Mouse (Mus musculus) limb, embryonic 14.5 days (tissue): ENCODE measurements around the gene Clba1. TPM values are rescaled to one million over a fixed set of nuclear protein-coding genes. Genes with fewer than 3 reads are reported as not detected.

Source experiments
- ATAC-seq: fragments of 200-750 bp; cut with Nextera tagmentation; 2 replicates; pipeline ENCODE4 v1.8.0; 2017; ENCODE audit warnings: low read depth, moderate number of reproducible peaks, moderate TSS enrichment; ENCODE audit not compliant: low FRiP score
- DNase-seq: peaks from one replicate; pipeline ENCODE4 v3.0.0-alpha.2; 2015; ENCODE audit warnings: low spot score
- H3K27ac ChIP-seq: fragments of 300-500 bp; sonication (generic); replicated peaks from 2 replicates; pipeline ENCODE4 v1.5.1; 2014; ENCODE audit warnings: low read depth, mild to moderate bottlenecking, low read length, moderate library complexity, mixed read lengths
- H3K27me3 ChIP-seq: fragments of 300-500 bp; sonication (generic); 2 replicates; pipeline ENCODE4 v1.6.1; 2014; ENCODE audit warnings: low read length, mixed read lengths; ENCODE audit not compliant: control insufficient read depth, insufficient read depth
- H3K36me3 ChIP-seq: fragments of 300-500 bp; sonication (generic); 2 replicates; pipeline ENCODE4 v1.6.1; 2014; ENCODE audit warnings: mild to moderate bottlenecking, low read length, moderate library complexity, mixed read lengths; ENCODE audit not compliant: control insufficient read depth, insufficient read depth
- H3K4me1 ChIP-seq: fragments of 300-500 bp; sonication (generic); 2 replicates; pipeline ENCODE4 v1.6.1; 2014; ENCODE audit warnings: antibody characterized with exemption, low read length, mixed read lengths; ENCODE audit not compliant: control insufficient read depth, insufficient read depth
- H3K4me2 ChIP-seq: fragments of 300-500 bp; sonication (generic); replicated peaks from 2 replicates; pipeline ENCODE4 v1.6.1; 2014; ENCODE audit warnings: low read depth, mild to moderate bottlenecking, low read length, moderate library complexity; ENCODE audit not compliant: severe bottlenecking
- H3K4me3 ChIP-seq: fragments of 300-500 bp; sonication (generic); replicated peaks from 2 replicates; pipeline ENCODE4 v1.5.1; 2014; ENCODE audit warnings: low read length
- H3K9ac ChIP-seq: fragments of 300-500 bp; sonication (generic); 2 replicates; pipeline ENCODE4 v1.6.1; 2014; ENCODE audit warnings: mild to moderate bottlenecking, low read depth, low read length, moderate library complexity; ENCODE audit not compliant: severe bottlenecking
- H3K9me3 ChIP-seq: fragments of 300-500 bp; sonication (generic); 2 replicates; pipeline ENCODE4 v1.6.1; 2016; ENCODE audit warnings: low read length; ENCODE audit not compliant: control insufficient read depth
- POLR2A ChIP-seq: fragments of 200-500 bp; IDR thresholded peaks from 2 replicates; pipeline ENCODE4 v1.8.0; 2012; ENCODE audit warnings: inconsistent platforms, mild to moderate bottlenecking, moderate library complexity, borderline replicate concordance; ENCODE audit not compliant: insufficient read depth, insufficient read length; ENCODE audit errors: extremely low read depth
- whole genome bisulfite sequencing: fragments of 180-500 bp; shearing (Covaris S2); extraction: QIAGEN DNeasy Blood & Tissue Kit; methylation state at CpG from one replicate; pipeline ENCODE4 v1.1.7; 2014; 5-methylcytosine and 5-hydroxymethylcytosine counted together
- polyA plus RNA-seq, 2 experiments: library from polyadenylated mRNA; depleted of rRNA in 1 of 2; stranded (reverse) in 1 of 2; unstranded in 1 of 2; fragments of >200 nt; fragmentation: Nextera tagmentation in 1 of 2; extraction: Ambion mirVana in 1 of 2; gene quantifications; 2 replicates each; pipeline versions ENCODE4 v1.2.1 to v1.2.3; 2012 to 2014

Clba1 gene
- polyA plus RNA-seq, 2 experiments: 3.7 to 5.7 TPM

GRCm38 (mm10) chr12:112763176-112763575 is 45.6 kb upstream of the Clba1 start:
- no peaks in the 10 kb centered on the region for H3K27me3 ChIP-seq
- no peaks in the 10 kb centered on the region for H3K4me1 ChIP-seq
- no peak overlapping the region for H3K27ac ChIP-seq
- DNase-seq (no peak), ATAC-seq (no peak)
- no peak overlapping the region for H3K4me2 ChIP-seq
- no peaks in the 10 kb centered on the region for H3K36me3 ChIP-seq
- H3K4me3 ChIP-seq: no peak overlapping the region
- no peaks in the 10 kb centered on the region for H3K9me3 ChIP-seq
- no peak for TF ChIP-seq POLR2A
- 87% methylated on average over 4 of the region's 4 CpGs for WGBS
- H3K9ac ChIP-seq: no peak overlapping the region

DNA sequence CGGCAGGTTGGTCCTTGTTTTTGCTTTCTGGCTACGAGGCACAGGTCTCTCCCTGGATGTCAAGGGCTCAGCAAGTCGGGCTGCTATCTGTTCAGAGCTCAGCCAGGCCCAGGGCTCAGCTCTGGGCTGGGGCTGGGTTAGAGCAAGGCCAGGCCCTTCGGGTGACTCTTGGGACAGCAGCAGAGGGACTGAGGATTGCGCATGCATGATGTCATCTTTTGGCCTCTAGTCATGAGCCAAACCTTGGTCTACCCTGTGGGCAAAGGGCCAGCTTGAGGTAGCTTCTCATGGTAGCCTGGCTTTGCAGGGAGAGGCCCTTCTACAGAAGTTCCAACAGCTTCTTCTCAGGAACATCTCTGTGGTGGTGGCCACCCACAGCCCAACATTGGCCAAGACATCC is 44.6 kb upstream of the Clba1 start:
- H3K36me3 ChIP-seq: no peaks in the 10 kb centered on the region
- TF ChIP-seq POLR2A: no peak
- no peak overlapping the region for H3K27ac ChIP-seq
- no peaks in the 10 kb centered on the region for H3K9me3 ChIP-seq
- H3K4me3 ChIP-seq: no peak overlapping the region
- no peak overlapping the region for H3K9ac ChIP-seq
- 85% methylated on average over 5 of the region's 5 CpGs for WGBS
- H3K27me3 ChIP-seq: no peaks in the 10 kb centered on the region
- ATAC-seq (no peak), DNase-seq (no peak)
- no peaks in the 10 kb centered on the region for H3K4me1 ChIP-seq
- no peak overlapping the region for H3K4me2 ChIP-seq

- no peak for ATAC-seq
- DNase-seq: no peak
- TF ChIP-seq POLR2A: no peak
- H3K9ac ChIP-seq: no peak overlapping the region
- no peak overlapping the region for H3K4me3 ChIP-seq
- WGBS: 89% methylated on average over 7 of the region's 7 CpGs
- H3K27me3 ChIP-seq: no peaks in the 10 kb centered on the region
- H3K4me2 ChIP-seq: no peak overlapping the region
- H3K36me3 ChIP-seq: no peaks in the 10 kb centered on the region
- H3K9me3 ChIP-seq: no peaks in the 10 kb centered on the region
- no peak overlapping the region for H3K27ac ChIP-seq
- H3K4me1 ChIP-seq: no peaks in the 10 kb centered on the region
These were observed 43.7 kb upstream of the Clba1 start for GRCm38 (mm10) chr12:112764991-112765390.

GRCm38 (mm10) chr12:112766586-112766985 is 42.2 kb upstream of the Clba1 start:
- Histone ChIP-seq H3K36me3 (no peaks in the 10 kb centered on the region), H3K9ac (no peak overlapping the region), H3K27ac (no peak overlapping the region), H3K4me3 (no peak overlapping the region), H3K4me2 (no peak overlapping the region), H3K9me3 (no peaks in the 10 kb centered on the region), H3K27me3 (no peaks in the 10 kb centered on the region), H3K4me1 (no peaks in the 10 kb centered on the region; the same call in 1 of the 2 replicates)
- 86% methylated on average over 7 of the region's 7 CpGs for WGBS
- TF ChIP-seq POLR2A: no peak
- DNase-seq (no peak), ATAC-seq (no peak)

DNA sequence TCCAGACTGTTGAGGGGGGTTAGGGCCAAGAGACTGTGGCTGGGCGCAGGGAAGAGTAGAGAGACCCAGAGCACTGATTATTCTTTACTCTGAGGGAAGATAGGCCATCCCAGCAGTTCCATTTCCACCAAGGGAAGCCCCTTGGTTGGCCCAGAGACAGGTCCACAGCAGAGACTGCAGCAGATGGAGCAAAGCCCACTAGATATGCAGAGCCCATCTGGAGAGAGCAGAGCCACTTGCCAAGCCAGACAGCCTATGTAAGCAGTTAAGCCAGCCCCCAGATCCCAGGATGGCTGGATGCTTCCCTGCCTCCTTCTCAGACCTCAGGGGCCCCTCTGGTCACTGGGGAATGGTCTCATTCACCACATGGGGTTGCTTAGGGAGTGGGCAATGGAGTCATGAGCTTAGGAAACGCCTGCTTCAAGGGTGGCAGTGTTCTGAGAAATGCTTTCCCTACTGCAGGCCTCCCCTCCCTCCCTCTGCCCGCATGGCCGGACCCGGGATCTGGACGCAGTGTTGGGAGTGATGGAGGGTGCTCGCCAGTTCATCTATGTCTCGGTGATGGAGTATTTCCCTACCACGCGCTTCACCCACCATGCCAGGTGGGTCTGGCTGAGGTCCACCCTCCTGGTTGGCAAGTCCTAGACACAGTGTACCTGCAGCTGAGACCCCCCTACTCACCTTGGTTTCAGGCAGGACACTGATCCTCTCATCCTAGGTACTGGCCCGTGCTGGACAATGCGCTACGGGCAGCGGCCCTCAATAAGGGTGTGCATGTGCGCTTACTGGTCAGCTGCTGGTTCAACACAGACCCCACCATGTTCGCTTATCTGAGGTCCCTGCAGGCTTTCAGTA is 41.5 kb upstream of the Clba1 start:
- ATAC-seq (no peak), DNase-seq (no peak)
- Histone ChIP-seq H3K9me3 (no peaks in the 10 kb centered on the region), H3K4me2 (no peak overlapping the region), H3K27ac (no peak overlapping the region), H3K27me3 (no peaks in the 10 kb centered on the region), H3K4me3 (no peak overlapping the region), H3K36me3 (no peaks in the 10 kb centered on the region), H3K4me1 (no peaks in the 10 kb centered on the region; the same call in 1 of the 2 replicates), H3K9ac (no peak overlapping the region)
- WGBS: 93% methylated on average over 16 of the region's 16 CpGs
- no peak for TF ChIP-seq POLR2A
